Mouse (Mus musculus) heart, postnatal 0 days (tissue): Measurements from ENCODE around the gene Cpm. TPM values are rescaled to one million over a fixed set of nuclear protein-coding genes. Genes with fewer than 3 reads are reported as not detected.
A peak's percentile ranks its signal among the peaks of the same experiment; 100 is the strongest.

Experiments used
- ATAC-seq: fragments of 200-750 bp; cut with Nextera tagmentation; 2 replicates; pipeline ENCODE4 v1.8.0; 2017; ENCODE audit warnings: low read depth, moderate number of reproducible peaks, moderate library complexity; ENCODE audit not compliant: insufficient read depth
- DNase-seq: peaks from one replicate; pipeline ENCODE4 v3.0.0-alpha.2; 2016; ENCODE audit warnings: low spot score
- H3K27ac ChIP-seq: fragments of 300-500 bp; sonication (generic); 2 replicates; pipeline ENCODE4 v1.5.1; 2014; ENCODE audit warnings: low read depth, mild to moderate bottlenecking
- H3K27me3 ChIP-seq: fragments of 300-500 bp; sonication (generic); 2 replicates; pipeline ENCODE4 v1.6.1; 2014; ENCODE audit warnings: low read length, mixed read lengths; ENCODE audit not compliant: control insufficient read depth, insufficient read depth
- H3K36me3 ChIP-seq: fragments of 300-500 bp; sonication (generic); replicated peaks from 2 replicates; pipeline ENCODE4 v1.6.1; 2014; ENCODE audit warnings: low read length, mixed read lengths; ENCODE audit not compliant: control insufficient read depth, insufficient read depth
- H3K4me1 ChIP-seq: fragments of 300-500 bp; sonication (generic); 2 replicates; pipeline ENCODE4 v1.6.1; 2014; ENCODE audit warnings: antibody characterized with exemption; ENCODE audit not compliant: control insufficient read depth, insufficient read depth
- H3K4me2 ChIP-seq: fragments of 300-500 bp; sonication (generic); 2 replicates; pipeline ENCODE4 v1.6.1; 2014; ENCODE audit warnings: low read depth, mild to moderate bottlenecking, low read length, moderate library complexity
- H3K4me3 ChIP-seq: fragments of 300-500 bp; sonication (generic); 2 replicates; pipeline ENCODE4 v1.5.1; 2014; ENCODE audit warnings: low read depth, low read length
- H3K9ac ChIP-seq: fragments of 300-500 bp; sonication (generic); replicated peaks from 2 replicates; pipeline ENCODE4 v1.6.1; 2014; ENCODE audit warnings: low read depth, low read length, mixed read lengths
- H3K9me3 ChIP-seq: fragments of 300-500 bp; sonication (generic); replicated peaks from 2 replicates; pipeline ENCODE4 v1.6.1; 2016; ENCODE audit warnings: low read length; ENCODE audit not compliant: control insufficient read depth
- CTCF ChIP-seq: IDR thresholded peaks from 2 replicates; pipeline ENCODE4 v1.5.1; 2016; ENCODE audit warnings: antibody characterized with exemption, control low read depth, low read depth
- EP300 ChIP-seq: IDR thresholded peaks from 2 replicates; pipeline ENCODE4 v1.6.1; 2016; ENCODE audit warnings: antibody characterized with exemption, low read depth
- WGBS: fragments of 180-500 bp; shearing (Covaris S2); extraction: QIAGEN DNeasy Blood & Tissue Kit; methylation state at CpG from one replicate; pipeline ENCODE4 v1.1.7; 2014; 5-methylcytosine and 5-hydroxymethylcytosine counted together
- polyA plus RNA-seq: library from polyadenylated mRNA; unstranded; fragments of >200 nt; fragmentation: Nextera tagmentation; extraction: Ambion mirVana; gene quantifications from 2 replicates; pipeline ENCODE4 v1.2.1, GENCODE M21; 2015
- total RNA-seq: library from RNA; depleted of rRNA; stranded (reverse); fragments of >200 nt; gene quantifications from 2 replicates; pipeline ENCODE4 v1.2.3, GENCODE M21; 2014; ENCODE audit warnings: low replicate concordance

Cpm gene
- total and polyA plus RNA-seq, 2 experiments from 2014 or later: 0.53 to 2.0 TPM

- no peaks in the 10 kb centered on the region for H3K4me1 ChIP-seq
- no peak overlapping the region for H3K9ac ChIP-seq
- no peak for TF ChIP-seq CTCF
- no peak for TF ChIP-seq EP300
- H3K9me3 ChIP-seq: no peaks in the 10 kb centered on the region
- ATAC-seq: no peak
- H3K4me3 ChIP-seq: no peak overlapping the region
- no peak overlapping the region for H3K27ac ChIP-seq
- DNase-seq: no peak
- no peak overlapping the region for H3K4me2 ChIP-seq
- WGBS: 83% methylated on average over 15 of the region's 15 CpGs
- H3K36me3 ChIP-seq: peaks cover 20% of the 10 kb centered on the region
- H3K27me3 ChIP-seq: no peaks in the 10 kb centered on the region
Measured at GRCm38 (mm10) chr10:117685171-117685848, 56.0 kb downstream of the Cpm start.

GRCm38 (mm10) chr10:117685849-117686591 is 56.7 kb downstream of the Cpm start:
- DNase-seq (no peak), ATAC-seq (no peak)
- H3K36me3 ChIP-seq: peaks cover 27% of the 10 kb centered on the region
- H3K9ac ChIP-seq: no peak overlapping the region
- no peaks in the 10 kb centered on the region for H3K27me3 ChIP-seq
- no peaks in the 10 kb centered on the region for H3K4me1 ChIP-seq
- H3K9me3 ChIP-seq: no peaks in the 10 kb centered on the region
- no peak overlapping the region for H3K4me2 ChIP-seq
- no peak overlapping the region for H3K4me3 ChIP-seq
- 89% methylated on average over 13 of the region's 13 CpGs for WGBS
- H3K27ac ChIP-seq: no peak overlapping the region
- TF ChIP-seq EP300: no peak
- TF ChIP-seq CTCF: no peak

GRCm38 (mm10) chr10:117687018-117687417 is 57.7 kb downstream of the Cpm start:
- H3K9ac ChIP-seq: no peak overlapping the region
- 76% methylated on average over 3 of the region's 3 CpGs for WGBS
- no peak overlapping the region for H3K27ac ChIP-seq
- DNase-seq (no peak), ATAC-seq (no peak)
- no peaks in the 10 kb centered on the region for H3K4me1 ChIP-seq
- no peak overlapping the region for H3K4me2 ChIP-seq
- H3K9me3 ChIP-seq: no peaks in the 10 kb centered on the region
- H3K36me3 ChIP-seq: peaks cover 37% of the 10 kb centered on the region
- H3K27me3 ChIP-seq: no peaks in the 10 kb centered on the region
- no peak overlapping the region for H3K4me3 ChIP-seq
- TF ChIP-seq EP300 (no peak), CTCF (no peak)

DNA sequence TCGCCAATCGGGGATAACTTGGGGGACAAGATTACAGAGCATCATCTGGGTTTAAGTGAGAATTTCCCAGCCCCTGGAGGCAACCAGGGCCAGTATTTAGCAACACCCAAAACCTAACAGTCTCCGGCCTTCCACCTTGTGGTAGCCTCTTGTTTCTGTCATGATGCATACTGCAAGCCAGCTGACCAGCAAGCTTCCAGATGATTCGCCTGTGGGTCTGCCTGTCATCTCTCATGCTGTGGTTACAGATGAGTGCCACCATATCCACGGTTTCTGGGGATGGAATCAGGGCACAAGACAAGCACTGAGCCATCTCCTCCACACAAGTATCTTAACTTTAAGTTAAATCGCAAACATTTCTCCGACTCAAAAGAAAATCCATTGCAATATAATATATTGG is 58.3 kb downstream of the Cpm start:
- DNase-seq: no peak
- Histone ChIP-seq H3K36me3 (peaks cover 42% of the 10 kb centered on the region), H3K4me3 (no peak overlapping the region), H3K9ac (no peak overlapping the region), H3K4me1 (no peaks in the 10 kb centered on the region), H3K27me3 (no peaks in the 10 kb centered on the region), H3K9me3 (no peaks in the 10 kb centered on the region), H3K27ac (no peak overlapping the region), H3K4me2 (no peak overlapping the region)
- no peak for TF ChIP-seq EP300
- no peak for TF ChIP-seq CTCF
- no peak for ATAC-seq
- WGBS: 87% methylated on average over 7 of the region's 7 CpGs

GRCm38 (mm10) chr10:117688204-117689151 is 59.2 kb downstream of the Cpm start:
- Histone ChIP-seq H3K4me3 (no peak overlapping the region), H3K36me3 (peaks cover 49% of the 10 kb centered on the region), H3K4me2 (no peak overlapping the region), H3K4me1 (no peaks in the 10 kb centered on the region), H3K27ac (no peak overlapping the region), H3K9me3 (no peaks in the 10 kb centered on the region), H3K9ac (no peak overlapping the region), H3K27me3 (no peaks in the 10 kb centered on the region)
- TF ChIP-seq EP300 (no peak), CTCF (peak; percentile 31)
- WGBS: 84% methylated on average over 13 of the region's 13 CpGs
- ATAC-seq (no peak; the same call in 1 of the 2 replicates), DNase-seq (no peak)
